Mouse (Mus musculus) B cell, adult 67 days (primary cell): ENCODE results near the gene Ppp1r12a. TPM values are rescaled to one million over a fixed set of nuclear protein-coding genes. Genes with fewer than 3 reads are reported as not detected.

ENCODE experiments used
- total RNA-seq, 2 experiments: library from RNA; stranded (reverse); gene quantifications; 4 replicates each; pipeline ENCODE4 v1.2.4; 2023

Ppp1r12a gene
- 100 to 1,000 TPM; 160 to 174 TPM for total RNA-seq

DNA sequence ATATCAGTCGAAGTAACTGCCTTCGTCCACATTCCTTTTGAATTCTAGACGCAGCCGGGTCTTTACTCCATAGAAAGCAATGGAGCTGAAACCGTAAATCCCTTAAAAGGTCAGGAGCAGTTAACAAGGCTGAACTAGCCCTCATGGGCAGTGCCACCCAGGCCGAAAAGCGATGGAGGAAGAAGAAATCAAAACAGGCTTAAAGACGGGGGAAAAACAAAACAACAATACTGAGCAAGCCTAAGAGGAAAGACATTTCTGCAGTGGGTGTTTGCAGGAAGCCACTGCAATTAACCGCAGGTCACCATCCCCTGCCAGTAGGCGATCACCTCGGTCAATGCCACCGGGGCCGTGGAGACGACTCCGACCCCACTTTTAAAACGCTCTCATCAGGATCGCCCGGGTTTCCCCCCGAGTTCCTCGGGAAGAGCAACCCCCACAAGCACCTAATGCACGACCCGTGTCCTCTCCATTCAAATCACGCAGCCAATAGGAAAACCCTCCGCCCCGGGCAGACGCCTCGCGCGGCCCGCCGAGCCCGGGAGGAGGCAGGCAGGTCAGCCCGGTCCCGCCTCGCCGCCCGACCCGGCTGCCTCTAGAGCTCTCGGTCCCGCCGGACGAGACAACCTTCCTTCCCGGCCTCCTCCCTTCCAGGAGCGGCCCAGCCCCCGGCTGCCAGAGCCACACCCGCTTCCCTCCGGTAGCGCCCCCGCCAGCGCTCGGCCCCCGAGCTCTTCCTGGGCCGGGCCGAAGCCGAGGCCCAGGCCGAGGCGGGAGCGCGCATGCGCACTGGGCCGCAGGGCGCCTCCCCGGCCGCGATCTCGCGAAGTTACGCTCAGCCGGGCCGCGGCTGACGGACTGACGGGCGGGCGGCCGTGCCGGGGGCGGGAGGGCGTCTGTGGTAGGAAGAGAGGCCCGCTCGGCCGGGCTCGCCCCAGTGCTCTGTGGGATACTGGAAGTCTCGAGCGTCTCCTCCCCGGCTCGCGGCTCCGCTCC is at the start of gene Ppp1r12a:
Gene Ppp1r12a, plus strand, starts transcription at position 933 of the 996 bp plus-strand sequence.

DNA sequence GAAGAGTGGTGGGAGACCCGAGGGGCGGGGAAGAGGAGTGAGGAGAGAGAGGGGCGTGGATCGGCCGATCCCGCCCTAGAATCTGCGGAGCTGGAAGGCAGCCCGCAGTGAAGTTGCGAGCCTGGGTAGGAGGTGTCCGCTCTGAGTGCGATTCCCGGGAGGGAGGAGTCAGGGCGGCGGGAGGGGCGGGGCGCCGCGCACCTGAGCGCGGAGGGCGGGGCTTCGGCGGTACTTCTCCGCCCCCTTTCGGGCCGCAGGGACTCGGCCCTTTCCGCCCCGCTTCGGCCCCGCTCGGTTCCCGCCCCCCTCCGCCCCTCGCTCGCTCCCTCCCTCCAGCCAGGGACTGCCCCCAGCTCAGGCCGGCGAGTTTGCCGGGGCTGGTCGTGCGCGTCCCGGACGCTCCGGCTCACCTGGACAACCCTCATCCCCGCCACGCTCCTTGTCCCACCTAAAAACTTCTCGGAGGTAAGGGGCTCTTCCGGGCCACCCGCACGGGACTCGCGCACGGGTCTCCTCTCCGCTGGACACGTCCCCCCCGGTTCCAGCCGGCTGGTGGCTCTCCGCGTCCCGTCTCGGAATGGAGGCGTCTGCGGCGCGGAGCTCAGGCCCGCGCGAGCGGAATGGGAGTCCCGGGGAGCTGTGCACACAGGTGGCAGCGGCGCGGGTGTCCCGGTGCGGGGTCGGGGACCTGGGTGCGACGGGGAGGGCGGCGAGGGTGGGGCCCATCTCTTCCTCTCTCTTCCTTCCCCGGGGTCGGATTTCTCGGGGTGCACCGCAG is 170.0 kb downstream of the Ppp1r12a start, which contains the start of gene Pawr:
Gene Pawr, plus strand, starts transcription at position 338 of the 778 bp plus-strand sequence.

Other genes with a start within 250 kb of the Ppp1r12a start
- gene Pawr, start 169.9 kb downstream of the Ppp1r12a start, total RNA-seq: not detected